Mouse (Mus musculus): ENCODE results near the gene Cblb. TPM values are rescaled to one million over a fixed set of nuclear protein-coding genes. Genes with fewer than 3 reads are reported as not detected.

Cblb gene
- total RNA-seq (2017): 7.1 and 16.4 TPM in 2 replicates

GRCm38 (mm10) chr16:52031091-52031689, at the start of gene Cblb:
Cblb (plus strand) TSS chr16:52031225.
- peak; percentile 97 for ATAC-seq (replicated peaks in 1 of 2; ENCODE audit: insufficient read depth in 1 of 2, low FRiP score in 2 of 2, low TSS enrichment in 1 of 2, low read depth in 1 of 2, poor library complexity in 2 of 2, severe bottlenecking in 2 of 2)

- no peak for ATAC-seq (replicated peaks in 1 of 2; ENCODE audit: insufficient read depth in 1 of 2, low FRiP score in 2 of 2, low TSS enrichment in 1 of 2, low read depth in 1 of 2, poor library complexity in 2 of 2, severe bottlenecking in 2 of 2)
These were observed 45.6 kb upstream of the Cblb start for GRCm38 (mm10) chr16:51985436-51985835.

GRCm38 (mm10) chr16:51986207-51986606, 44.8 kb upstream of the Cblb start:
- ATAC-seq (replicated peaks in 1 of 2; ENCODE audit: insufficient read depth in 1 of 2, low FRiP score in 2 of 2, low TSS enrichment in 1 of 2, low read depth in 1 of 2, poor library complexity in 2 of 2, severe bottlenecking in 2 of 2): no peak

- ATAC-seq (replicated peaks in 1 of 2; ENCODE audit: insufficient read depth in 1 of 2, low FRiP score in 2 of 2, low TSS enrichment in 1 of 2, low read depth in 1 of 2, poor library complexity in 2 of 2, severe bottlenecking in 2 of 2): no peak
These were observed 43.9 kb upstream of the Cblb start for GRCm38 (mm10) chr16:51987085-51987620.

GRCm38 (mm10) chr16:51988027-51988426, 43.0 kb upstream of the Cblb start:
- ATAC-seq (replicated peaks in 1 of 2; ENCODE audit: insufficient read depth in 1 of 2, low FRiP score in 2 of 2, low TSS enrichment in 1 of 2, low read depth in 1 of 2, poor library complexity in 2 of 2, severe bottlenecking in 2 of 2): no peak

GRCm38 (mm10) chr16:51989259-51989658, 41.8 kb upstream of the Cblb start:
- no peak for ATAC-seq (replicated peaks in 1 of 2; ENCODE audit: insufficient read depth in 1 of 2, low FRiP score in 2 of 2, low TSS enrichment in 1 of 2, low read depth in 1 of 2, poor library complexity in 2 of 2, severe bottlenecking in 2 of 2)

- no peak for ATAC-seq (replicated peaks in 1 of 2; ENCODE audit: insufficient read depth in 1 of 2, low FRiP score in 2 of 2, low TSS enrichment in 1 of 2, low read depth in 1 of 2, poor library complexity in 2 of 2, severe bottlenecking in 2 of 2)
These were observed 31.0 kb upstream of the Cblb start for GRCm38 (mm10) chr16:52000043-52000442.

GRCm38 (mm10) chr16:52000801-52001200, 30.2 kb upstream of the Cblb start:
- no peak for ATAC-seq (replicated peaks in 1 of 2; ENCODE audit: insufficient read depth in 1 of 2, low FRiP score in 2 of 2, low TSS enrichment in 1 of 2, low read depth in 1 of 2, poor library complexity in 2 of 2, severe bottlenecking in 2 of 2)

- no peak for ATAC-seq (replicated peaks in 1 of 2; ENCODE audit: insufficient read depth in 1 of 2, low FRiP score in 2 of 2, low TSS enrichment in 1 of 2, low read depth in 1 of 2, poor library complexity in 2 of 2, severe bottlenecking in 2 of 2)
These were observed 24.0 kb upstream of the Cblb start for GRCm38 (mm10) chr16:52007006-52007405.

- ATAC-seq (replicated peaks in 1 of 2; ENCODE audit: insufficient read depth in 1 of 2, low FRiP score in 2 of 2, low TSS enrichment in 1 of 2, low read depth in 1 of 2, poor library complexity in 2 of 2, severe bottlenecking in 2 of 2): peak in 1 of 2 experiments; percentile 7; a peak in 1 of 4 replicates
These were observed 22.6 kb upstream of the Cblb start for GRCm38 (mm10) chr16:52008471-52008870.

GRCm38 (mm10) chr16:52009421-52009820, 21.6 kb upstream of the Cblb start:
- no peak for ATAC-seq (replicated peaks in 1 of 2; ENCODE audit: insufficient read depth in 1 of 2, low FRiP score in 2 of 2, low TSS enrichment in 1 of 2, low read depth in 1 of 2, poor library complexity in 2 of 2, severe bottlenecking in 2 of 2)

- ATAC-seq (replicated peaks in 1 of 2; ENCODE audit: insufficient read depth in 1 of 2, low FRiP score in 2 of 2, low TSS enrichment in 1 of 2, low read depth in 1 of 2, poor library complexity in 2 of 2, severe bottlenecking in 2 of 2): no peak
These were observed 18.0 kb upstream of the Cblb start for GRCm38 (mm10) chr16:52012984-52013383.

GRCm38 (mm10) chr16:52013812-52014211, 17.2 kb upstream of the Cblb start:
- no peak for ATAC-seq (replicated peaks in 1 of 2; ENCODE audit: insufficient read depth in 1 of 2, low FRiP score in 2 of 2, low TSS enrichment in 1 of 2, low read depth in 1 of 2, poor library complexity in 2 of 2, severe bottlenecking in 2 of 2)

- ATAC-seq (replicated peaks in 1 of 2; ENCODE audit: insufficient read depth in 1 of 2, low FRiP score in 2 of 2, low TSS enrichment in 1 of 2, low read depth in 1 of 2, poor library complexity in 2 of 2, severe bottlenecking in 2 of 2): no peak
These were observed 7.6 kb upstream of the Cblb start for GRCm38 (mm10) chr16:52023417-52023816.

- ATAC-seq (replicated peaks in 1 of 2; ENCODE audit: insufficient read depth in 1 of 2, low FRiP score in 2 of 2, low TSS enrichment in 1 of 2, low read depth in 1 of 2, poor library complexity in 2 of 2, severe bottlenecking in 2 of 2): no peak
These were observed 3.7 kb upstream of the Cblb start for GRCm38 (mm10) chr16:52027326-52027725.

GRCm38 (mm10) chr16:52029001-52029400, 2.0 kb upstream of the Cblb start:
- ATAC-seq (replicated peaks in 1 of 2; ENCODE audit: insufficient read depth in 1 of 2, low FRiP score in 2 of 2, low TSS enrichment in 1 of 2, low read depth in 1 of 2, poor library complexity in 2 of 2, severe bottlenecking in 2 of 2): no peak

- peak; percentile 24 to 41 for ATAC-seq (replicated peaks in 1 of 2; ENCODE audit: insufficient read depth in 1 of 2, low FRiP score in 2 of 2, low TSS enrichment in 1 of 2, low read depth in 1 of 2, poor library complexity in 2 of 2, severe bottlenecking in 2 of 2)
These were observed 757 bp downstream of the Cblb start for GRCm38 (mm10) chr16:52031712-52032251.

GRCm38 (mm10) chr16:52032376-52033330, 1.6 kb downstream of the Cblb start:
- no peak for ATAC-seq (replicated peaks in 1 of 2; ENCODE audit: insufficient read depth in 1 of 2, low FRiP score in 2 of 2, low TSS enrichment in 1 of 2, low read depth in 1 of 2, poor library complexity in 2 of 2, severe bottlenecking in 2 of 2)

Data from hematopoietic stem cell, adult 5-6 weeks (primary cell).